Mouse (Mus musculus): ENCODE results near the gene Swap70. TPM values are rescaled to one million over a fixed set of nuclear protein-coding genes. Genes with fewer than 3 reads are reported as not detected.

Swap70 gene
- total and polyA plus RNA-seq, 3 experiments, result 12.6 to 23.2 (median 13.0) TPM

- peak; percentile 38 for DNase-seq
Observed at GRCm38 (mm10) chr7:110272434-110272833, 50.9 kb downstream of the Swap70 start.

- peak; percentile 67 for DNase-seq
Observed at GRCm38 (mm10) chr7:110277734-110278245, 56.3 kb downstream of the Swap70 start.

GRCm38 (mm10) chr7:110279183-110279582 is 57.7 kb downstream of the Swap70 start:
- DNase-seq, result no peak

GRCm38 (mm10) chr7:110281435-110282256 is 60.1 kb downstream of the Swap70 start:
- peak; percentile 59 for DNase-seq

GRCm38 (mm10) chr7:110282797-110283196 is 61.3 kb downstream of the Swap70 start:
- DNase-seq, result no peak

GRCm38 (mm10) chr7:110283484-110284275 is 62.2 kb downstream of the Swap70 start:
- DNase-seq, result no peak

GRCm38 (mm10) chr7:110285076-110285848 is 63.8 kb downstream of the Swap70 start:
- no peak for DNase-seq

- no peak for DNase-seq
Observed at GRCm38 (mm10) chr7:110285849-110286151, 64.3 kb downstream of the Swap70 start.

GRCm38 (mm10) chr7:110286198-110286732 is 64.8 kb downstream of the Swap70 start:
- no peak for DNase-seq

- peak; percentile 85 for DNase-seq
Observed at GRCm38 (mm10) chr7:110286838-110287475, 65.4 kb downstream of the Swap70 start.

GRCm38 (mm10) chr7:110287476-110288071 is 66.1 kb downstream of the Swap70 start:
- DNase-seq, result no peak

GRCm38 (mm10) chr7:110288191-110288604 is 66.7 kb downstream of the Swap70 start:
- no peak for DNase-seq

- peak; percentile 62 for DNase-seq
Observed at GRCm38 (mm10) chr7:110288731-110289191, 67.2 kb downstream of the Swap70 start.

GRCm38 (mm10) chr7:110289647-110290046 is 68.1 kb downstream of the Swap70 start:
- DNase-seq, result no peak

GRCm38 (mm10) chr7:110296889-110297603 is 75.5 kb downstream of the Swap70 start:
- peak; percentile 78 for DNase-seq

GRCm38 (mm10) chr7:110297611-110298010 is 76.1 kb downstream of the Swap70 start:
- peak; percentile 49 for DNase-seq

- DNase-seq, result no peak
Observed at GRCm38 (mm10) chr7:110298090-110298489, 76.6 kb downstream of the Swap70 start.

GRCm38 (mm10) chr7:110298739-110299410 is 77.4 kb downstream of the Swap70 start:
- no peak for DNase-seq

- no peak for DNase-seq
Observed at GRCm38 (mm10) chr7:110302886-110303285, 81.4 kb downstream of the Swap70 start.

- no peak for DNase-seq
Observed at GRCm38 (mm10) chr7:110305486-110305885, 84.0 kb downstream of the Swap70 start.
